Mouse (Mus musculus) heart, embryonic 12.5 days (tissue): ENCODE data around the gene I830077J02Rik. TPM values are rescaled to one million over a fixed set of nuclear protein-coding genes. Genes with fewer than 3 reads are reported as not detected.

Source experiments
- ATAC-seq: fragments of 200-750 bp; cut with Nextera tagmentation; 2 replicates; pipeline ENCODE4 v1.8.0; 2017; ENCODE audit warnings: moderate TSS enrichment, moderate library complexity; ENCODE audit not compliant: insufficient number of reproducible peaks, low FRiP score
- H3K27ac ChIP-seq: fragments of 300-500 bp; sonication (generic); 2 replicates; pipeline ENCODE4 v1.5.1; 2016; ENCODE audit warnings: mild to moderate bottlenecking, moderate library complexity; ENCODE audit not compliant: poor library complexity, severe bottlenecking
- H3K27me3 ChIP-seq: fragments of 300-500 bp; sonication (generic); replicated peaks from 2 replicates; pipeline ENCODE4 v1.6.1; 2016; ENCODE audit warnings: mild to moderate bottlenecking, moderate library complexity
- H3K36me3 ChIP-seq: fragments of 300-500 bp; sonication (generic); 2 replicates; pipeline ENCODE4 v1.6.1; 2016; ENCODE audit warnings: mild to moderate bottlenecking, moderate library complexity
- H3K4me1 ChIP-seq: fragments of 300-500 bp; sonication (generic); replicated peaks from 2 replicates; pipeline ENCODE4 v1.6.1; 2016; ENCODE audit warnings: mild to moderate bottlenecking
- H3K4me2 ChIP-seq: fragments of 300-500 bp; sonication (generic); 2 replicates; pipeline ENCODE4 v1.6.1; 2016; ENCODE audit warnings: mild to moderate bottlenecking, moderate library complexity
- H3K4me3 ChIP-seq: fragments of 300-500 bp; sonication (generic); 2 replicates; pipeline ENCODE4 v1.5.1; 2016; ENCODE audit warnings: mild to moderate bottlenecking
- H3K9ac ChIP-seq: fragments of 300-500 bp; sonication (generic); 2 replicates; pipeline ENCODE4 v1.6.1; 2016; ENCODE audit warnings: mild to moderate bottlenecking, moderate library complexity
- H3K9me3 ChIP-seq: fragments of 300-500 bp; sonication (generic); replicated peaks from 2 replicates; pipeline ENCODE4 v1.6.1; 2016; ENCODE audit warnings: mild to moderate bottlenecking, moderate library complexity
- WGBS: fragments of 180-500 bp; shearing (Covaris S2); methylation state at CpG from one replicate; pipeline ENCODE4 v1.1.7; 2016; 5-methylcytosine and 5-hydroxymethylcytosine counted together
- polyA plus RNA-seq: library from polyadenylated mRNA; unstranded; fragments of >200 nt; fragmentation: Nextera tagmentation; extraction: Ambion mirVana; gene quantifications from 2 replicates; pipeline ENCODE4 v1.2.1, GENCODE M21; 2016

Gene I830077J02Rik
- polyA plus RNA-seq, 1 experiment from 2014 or later = 2.1 TPM

GRCm38 (mm10) chr3:105876022-105876421, 56.4 kb downstream of the I830077J02Rik start:
- Histone ChIP-seq H3K9me3 (no peaks in the 10 kb centered on the region), H3K27me3 (peaks cover 15% of the 10 kb centered on the region), H3K9ac (no peak overlapping the region), H3K27ac (no peak overlapping the region), H3K4me3 (no peak overlapping the region), H3K4me1 (peaks cover 23% of the 10 kb centered on the region), H3K36me3 (no peaks in the 10 kb centered on the region), H3K4me2 (no peak overlapping the region)
- no peak for ATAC-seq
- 38% methylated on average over 5 of the region's 5 CpGs for WGBS

Other genes with a start within 250 kb of the I830077J02Rik start
- gene Ddx20, start 245.1 kb downstream of the I830077J02Rik start, polyA plus RNA-seq = 23.0 and 23.8 TPM in 2 replicates
- gene Inka2, start 228.1 kb downstream of the I830077J02Rik start, polyA plus RNA-seq = 2.2 and 3.2 TPM in 2 replicates
- 88.9 and 92.0 TPM in 2 replicates for gene Rap1a, start 131.3 kb downstream of the I830077J02Rik start, polyA plus RNA-seq
- 0.10 TPM in 1 of 2 replicates, not detected in the other for gene Adora3, start 61.8 kb downstream of the I830077J02Rik start, polyA plus RNA-seq
- 0.42 TPM in 1 of 2 replicates, not detected in the other for gene Tmigd3, start 61.8 kb downstream of the I830077J02Rik start, polyA plus RNA-seq
- 89.4 and 89.9 TPM in 2 replicates for gene Wdr77, start 26.7 kb upstream of the I830077J02Rik start, polyA plus RNA-seq
- gene Atp5f1, start 27.4 kb upstream of the I830077J02Rik start, polyA plus RNA-seq = 745 and 746 TPM in 2 replicates
- 1.9 TPM in 2 replicates for gene Ovgp1, start 41.0 kb upstream of the I830077J02Rik start, polyA plus RNA-seq
- not detected in 2 replicates for gene Pifo, start 82.0 kb upstream of the I830077J02Rik start, polyA plus RNA-seq
- 0.24 and 0.39 TPM in 2 replicates for gene Chil5, start 100.2 kb upstream of the I830077J02Rik start, polyA plus RNA-seq
- 0.13 and 0.18 TPM in 2 replicates for gene Chia1, start 180.6 kb upstream of the I830077J02Rik start, polyA plus RNA-seq
- gene Chil3, start 234.9 kb upstream of the I830077J02Rik start, polyA plus RNA-seq = not detected in 2 replicates